Mouse (Mus musculus) stomach, postnatal 0 days (tissue): Measurements from ENCODE around the gene Vav2. TPM values are rescaled to one million over a fixed set of nuclear protein-coding genes. Genes with fewer than 3 reads are reported as not detected.

Experiments used
- ATAC-seq: fragments of 200-750 bp; cut with Nextera tagmentation; 2 replicates; pipeline ENCODE4 v1.8.0; 2017; ENCODE audit not compliant: low FRiP score, low TSS enrichment
- DNase-seq: peaks from one replicate; pipeline ENCODE4 v3.0.0-alpha.2; 2016; ENCODE audit warnings: low spot score
- H3K27ac ChIP-seq: fragments of 300-500 bp; sonication (generic); replicated peaks from 2 replicates; pipeline ENCODE4 v1.5.1; 2014; ENCODE audit warnings: mild to moderate bottlenecking, control low read depth
- H3K27me3 ChIP-seq: fragments of 300-500 bp; sonication (generic); 2 replicates; pipeline ENCODE4 v1.6.1; 2014; ENCODE audit warnings: low read length; ENCODE audit not compliant: control insufficient read depth, insufficient read depth
- H3K36me3 ChIP-seq: fragments of 300-500 bp; sonication (generic); 2 replicates; pipeline ENCODE4 v1.6.1; 2014; ENCODE audit warnings: low read length, mixed read lengths; ENCODE audit not compliant: control insufficient read depth, insufficient read depth
- H3K4me1 ChIP-seq: fragments of 300-500 bp; sonication (generic); replicated peaks from 2 replicates; pipeline ENCODE4 v1.6.1; 2014; ENCODE audit warnings: antibody characterized with exemption; ENCODE audit not compliant: control insufficient read depth, insufficient read depth
- H3K4me2 ChIP-seq: fragments of 300-500 bp; sonication (generic); replicated peaks from 2 replicates; pipeline ENCODE4 v1.6.1; 2014; ENCODE audit warnings: low read depth, mild to moderate bottlenecking, control low read depth, moderate library complexity
- H3K4me3 ChIP-seq: fragments of 300-500 bp; sonication (generic); 2 replicates; pipeline ENCODE4 v1.5.1; 2014; ENCODE audit warnings: low read depth, low read length, control low read depth
- H3K9ac ChIP-seq: fragments of 300-500 bp; sonication (generic); 2 replicates; pipeline ENCODE4 v1.6.1; 2014; ENCODE audit warnings: mild to moderate bottlenecking, low read length, control low read depth, mixed read lengths
- H3K9me3 ChIP-seq: fragments of 300-500 bp; sonication (generic); 2 replicates; pipeline ENCODE4 v1.6.1; 2016; ENCODE audit warnings: low read length; ENCODE audit not compliant: control insufficient read depth
- CTCF ChIP-seq: IDR thresholded peaks from 2 replicates; pipeline ENCODE4 v1.5.1; 2016; ENCODE audit warnings: antibody characterized with exemption, low read depth, mild to moderate bottlenecking, moderate library complexity
- EP300 ChIP-seq: optimal IDR thresholded peaks from 2 replicates; pipeline ENCODE3; 2016; ENCODE audit warnings: antibody characterized with exemption
- WGBS: fragments of 180-500 bp; shearing (Covaris S2); extraction: QIAGEN DNeasy Blood & Tissue Kit; methylation state at CpG from one replicate; pipeline ENCODE4 v1.1.7; 2014; 5-methylcytosine and 5-hydroxymethylcytosine counted together
- polyA plus RNA-seq: library from polyadenylated mRNA; unstranded; fragments of >200 nt; fragmentation: Nextera tagmentation; extraction: Ambion mirVana; gene quantifications from 2 replicates; pipeline ENCODE4 v1.2.1, GENCODE M21; 2015

Vav2 gene
- polyA plus RNA-seq, 1 experiment from 2014 or later = 2.7 TPM

DNA sequence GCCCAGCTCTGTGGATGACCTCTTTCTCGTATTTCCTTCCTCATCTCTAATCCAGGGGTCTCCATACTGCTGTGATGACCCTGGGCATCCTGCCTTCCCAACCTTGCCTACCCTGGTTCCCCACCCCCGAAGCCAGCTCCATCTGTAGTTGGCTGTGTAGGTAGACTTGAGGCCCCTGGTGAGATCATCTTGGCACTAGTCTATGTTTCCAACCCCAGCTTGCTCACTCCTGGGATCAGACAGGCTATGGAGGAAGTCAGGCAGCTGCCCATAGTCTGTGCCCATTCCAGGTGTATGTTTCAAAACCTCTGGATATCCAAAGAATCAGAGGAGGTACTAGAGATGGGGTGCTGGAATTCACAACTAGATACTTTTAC lies 179.4 kb downstream of the Vav2 start:
- Histone ChIP-seq H3K4me1 (no peaks in the 10 kb centered on the region; the same call in none of the 2 replicates), H3K4me2 (peak overlapping the region; percentile 50; the same call in 1 of the 2 replicates), H3K27me3 (no peaks in the 10 kb centered on the region), H3K4me3 (no peak overlapping the region), H3K36me3 (no peaks in the 10 kb centered on the region), H3K27ac (peak overlapping the region; percentile 76), H3K9ac (peak overlapping the region; percentile 1; the same call in 1 of the 2 replicates), H3K9me3 (no peaks in the 10 kb centered on the region)
- WGBS = 38% methylated on average over 2 of the region's 2 CpGs
- TF ChIP-seq CTCF (no peak), EP300 (no peak)
- DNase-seq (no peak), ATAC-seq (peak; percentile 74)

DNA sequence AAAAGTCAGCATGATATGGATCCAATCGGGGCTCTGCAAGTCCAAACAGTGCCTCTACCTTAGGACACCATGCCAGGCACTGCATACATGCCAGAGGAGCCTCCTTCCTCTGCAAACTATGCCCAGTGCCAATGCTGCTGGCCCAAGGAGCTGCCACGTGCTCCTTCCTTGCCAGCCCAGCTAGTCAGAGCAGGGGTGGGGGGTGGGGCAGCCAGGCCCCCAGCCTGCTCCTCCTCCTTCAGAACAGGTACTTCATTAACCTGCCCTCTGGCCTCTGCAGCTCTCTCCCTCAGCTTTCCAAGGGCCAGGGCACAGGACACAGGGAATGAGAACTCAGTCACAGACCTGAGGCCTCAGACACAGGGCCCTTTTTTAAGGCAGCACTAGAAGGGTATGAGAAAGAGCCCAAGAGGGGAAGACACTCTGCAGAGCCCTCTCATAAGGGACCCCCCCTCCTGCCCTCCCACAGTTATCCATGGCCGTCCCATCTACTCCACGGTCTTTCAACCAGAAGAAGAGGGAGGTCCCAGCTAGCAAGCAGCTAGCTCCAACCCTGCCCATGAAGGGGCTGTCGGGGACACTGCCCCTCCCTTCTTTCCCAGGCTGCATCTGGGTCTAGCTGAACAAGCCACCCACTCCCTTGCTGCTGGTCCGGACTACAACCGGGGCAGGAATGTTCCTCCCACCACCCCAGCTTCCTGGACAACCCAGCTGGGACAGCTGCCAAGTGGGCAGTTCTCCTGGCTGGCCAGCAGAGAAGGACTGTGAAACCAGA lies 179.9 kb downstream of the Vav2 start:
- Histone ChIP-seq H3K4me1 (no peaks in the 10 kb centered on the region; the same call in none of the 2 replicates), H3K9me3 (no peaks in the 10 kb centered on the region), H3K27me3 (no peaks in the 10 kb centered on the region), H3K36me3 (no peaks in the 10 kb centered on the region), H3K9ac (peak overlapping the region; percentile 1), H3K4me3 (0 out of 2 replicates have a peak overlapping the region, but pooled peaks have one; percentile 17), H3K27ac (peak overlapping the region; percentile 76), H3K4me2 (peak overlapping the region; percentile 50)
- WGBS = 14% methylated on average over 7 of the region's 7 CpGs
- peak; percentile 36 for TF ChIP-seq CTCF
- no peak for TF ChIP-seq EP300
- ATAC-seq = peak; percentile 92
- DNase-seq = peak; percentile 91

DNA sequence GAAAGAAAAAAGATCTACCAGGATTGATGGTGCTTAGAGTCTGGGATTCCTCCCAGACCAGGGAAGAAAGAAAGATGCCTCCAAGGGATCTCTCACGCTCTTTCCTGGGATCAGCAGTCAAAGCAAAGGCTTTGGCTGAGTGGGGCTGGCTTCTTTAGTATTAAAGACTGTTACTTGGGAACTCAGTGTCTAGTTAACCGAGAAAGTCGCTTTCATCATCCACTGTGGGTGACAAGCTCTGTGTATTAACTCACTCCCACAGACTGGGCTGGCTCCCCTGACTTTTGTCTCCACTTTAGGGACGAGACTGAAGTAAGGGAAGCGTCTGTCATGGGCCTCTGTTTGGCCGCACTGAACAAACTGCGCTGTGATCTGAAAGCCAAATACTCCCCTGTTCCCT lies 180.9 kb downstream of the Vav2 start:
- Histone ChIP-seq H3K4me1 (no peaks in the 10 kb centered on the region; the same call in none of the 2 replicates), H3K9ac (peak overlapping the region; percentile 0; the same call in 1 of the 2 replicates), H3K36me3 (no peaks in the 10 kb centered on the region), H3K27ac (no peak overlapping the region), H3K4me3 (no peak overlapping the region), H3K27me3 (no peaks in the 10 kb centered on the region), H3K4me2 (0 out of 2 replicates have a peak overlapping the region, but pooled peaks have one; percentile 21), H3K9me3 (no peaks in the 10 kb centered on the region)
- ATAC-seq (no peak), DNase-seq (no peak)
- 58% methylated on average over 7 of the region's 7 CpGs for WGBS
- TF ChIP-seq EP300 (no peak), CTCF (no peak)

DNA sequence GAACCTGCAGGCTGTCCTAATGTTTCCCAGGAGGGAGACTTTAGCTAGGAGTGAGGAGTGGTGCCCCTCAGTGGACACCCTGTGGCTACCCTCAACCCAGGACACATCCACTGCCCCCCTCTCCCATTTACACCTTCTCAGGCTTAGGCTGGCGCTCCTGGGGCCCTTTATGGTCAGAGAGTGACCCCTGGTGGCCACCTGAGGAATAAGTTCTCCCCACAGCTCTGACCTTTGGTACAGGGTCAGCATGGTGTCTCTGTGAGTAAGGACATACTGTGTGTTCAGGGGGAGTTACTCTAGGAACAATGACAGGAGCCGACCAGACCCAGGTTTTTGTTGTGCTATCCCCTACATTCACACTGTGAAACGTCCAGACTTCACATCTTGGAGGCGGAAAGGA lies 189.5 kb downstream of the Vav2 start:
- Histone ChIP-seq H3K9ac (no peak overlapping the region), H3K4me2 (no peak overlapping the region), H3K4me1 (no peaks in the 10 kb centered on the region; the same call in 1 of the 2 replicates), H3K4me3 (no peak overlapping the region), H3K9me3 (no peaks in the 10 kb centered on the region), H3K36me3 (no peaks in the 10 kb centered on the region), H3K27ac (no peak overlapping the region), H3K27me3 (no peaks in the 10 kb centered on the region)
- TF ChIP-seq CTCF (peak; percentile 97), EP300 (no peak)
- DNase-seq (peak; percentile 65), ATAC-seq (peak; percentile 11; the same call in 1 of the 2 replicates)
- 32% methylated on average over 4 of the region's 4 CpGs for WGBS

DNA sequence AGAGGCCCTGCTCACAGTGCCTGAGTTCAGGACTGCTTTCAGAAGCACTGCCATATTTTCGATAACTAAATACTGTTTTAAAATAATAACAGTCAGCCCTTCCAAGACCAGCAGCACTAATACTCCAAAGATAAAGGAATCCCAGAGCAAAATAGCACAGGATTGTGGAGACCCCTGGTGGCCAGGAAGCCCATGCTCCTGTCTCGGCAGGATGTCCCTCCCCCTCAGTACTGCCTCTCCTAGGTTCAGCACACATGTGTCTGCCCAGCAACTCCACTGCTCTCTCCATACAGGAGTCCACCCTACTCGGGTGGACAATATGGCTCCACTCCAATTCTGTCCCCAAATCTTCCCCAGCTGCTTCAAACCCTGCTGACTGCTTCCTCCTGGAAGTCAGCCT lies 191.1 kb downstream of the Vav2 start:
- no peaks in the 10 kb centered on the region for H3K36me3 ChIP-seq
- no peaks in the 10 kb centered on the region for H3K9me3 ChIP-seq
- no peak overlapping the region for H3K4me2 ChIP-seq
- DNase-seq = peak; percentile 50
- no peak overlapping the region for H3K9ac ChIP-seq
- peak; percentile 45; the same call in 1 of the 2 replicates for ATAC-seq
- no peak overlapping the region for H3K27ac ChIP-seq
- WGBS = 12% methylated on average over 3 of the region's 3 CpGs
- no peaks in the 10 kb centered on the region; the same call in 1 of the 2 replicates for H3K4me1 ChIP-seq
- H3K4me3 ChIP-seq = no peak overlapping the region
- no peaks in the 10 kb centered on the region for H3K27me3 ChIP-seq
- no peak for TF ChIP-seq EP300
- peak; percentile 83 for TF ChIP-seq CTCF

DNA sequence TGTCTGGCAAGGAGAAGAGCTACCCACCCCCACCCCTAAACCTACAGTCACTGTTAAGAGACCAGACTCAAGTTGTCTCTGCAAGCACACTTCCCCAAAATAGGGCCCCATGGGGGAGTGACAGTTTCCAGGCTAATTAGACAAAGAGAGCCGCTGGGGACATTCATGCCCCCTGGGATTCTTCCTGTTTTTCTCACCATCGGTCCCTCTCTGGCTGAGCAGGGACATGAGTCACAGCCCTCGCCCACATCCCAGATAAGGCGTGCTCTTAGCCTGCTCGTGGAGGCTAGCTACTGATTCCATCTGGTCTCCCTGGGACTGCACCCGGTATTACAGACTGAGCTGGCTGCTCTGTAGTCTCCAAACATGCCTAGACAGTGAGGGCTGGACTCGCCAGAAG lies 194.5 kb downstream of the Vav2 start:
- Histone ChIP-seq H3K36me3 (no peaks in the 10 kb centered on the region), H3K4me1 (no peaks in the 10 kb centered on the region; the same call in 1 of the 2 replicates), H3K27me3 (no peaks in the 10 kb centered on the region), H3K9me3 (no peaks in the 10 kb centered on the region), H3K27ac (no peak overlapping the region), H3K4me2 (no peak overlapping the region), H3K4me3 (no peak overlapping the region), H3K9ac (peak overlapping the region; percentile 35; the same call in 1 of the 2 replicates)
- WGBS = 20% methylated on average over 7 of the region's 7 CpGs
- ATAC-seq (peak; percentile 49; the same call in 1 of the 2 replicates), DNase-seq (no peak)
- TF ChIP-seq CTCF = no peak
- no peak for TF ChIP-seq EP300
